Mouse (Mus musculus) hindbrain, postnatal 0 days (tissue): ENCODE measurements around the gene Nr2f1. TPM values are rescaled to one million over a fixed set of nuclear protein-coding genes. Genes with fewer than 3 reads are reported as not detected.
A peak's percentile ranks its signal among the peaks of the same experiment; 100 is the strongest.

Experiments
- ATAC-seq: fragments of 200-750 bp; cut with Nextera tagmentation; 2 replicates; pipeline ENCODE4 v1.8.0; 2017; ENCODE audit warnings: mild to moderate bottlenecking, moderate TSS enrichment, moderate library complexity
- DNase-seq: peaks from one replicate; pipeline ENCODE4 v3.0.0-alpha.2; 2015; ENCODE audit warnings: low spot score
- H3K27ac ChIP-seq: fragments of 300-500 bp; sonication (generic); 2 replicates; pipeline ENCODE4 v1.5.1; 2014; ENCODE audit warnings: mild to moderate bottlenecking
- H3K27me3 ChIP-seq: fragments of 300-500 bp; sonication (generic); 2 replicates; pipeline ENCODE4 v1.6.1; 2014; ENCODE audit warnings: low read length, mixed read lengths; ENCODE audit not compliant: insufficient read depth
- H3K36me3 ChIP-seq: fragments of 300-500 bp; sonication (generic); 2 replicates; pipeline ENCODE4 v1.6.1; 2014; ENCODE audit warnings: low read length, mixed read lengths; ENCODE audit not compliant: insufficient read depth
- H3K4me1 ChIP-seq: fragments of 300-500 bp; sonication (generic); 2 replicates; pipeline ENCODE4 v1.6.1; 2014; ENCODE audit warnings: antibody characterized with exemption, low read length, mixed read lengths; ENCODE audit not compliant: insufficient read depth
- H3K4me2 ChIP-seq: fragments of 300-500 bp; sonication (generic); 2 replicates; pipeline ENCODE4 v1.6.1; 2014; ENCODE audit warnings: low read depth, mild to moderate bottlenecking, low read length, moderate library complexity, mixed read lengths
- H3K4me3 ChIP-seq: fragments of 300-500 bp; sonication (generic); 2 replicates; pipeline ENCODE4 v1.5.1; 2014; ENCODE audit warnings: low read length
- H3K9ac ChIP-seq: fragments of 300-500 bp; sonication (generic); replicated peaks from 2 replicates; pipeline ENCODE4 v1.6.1; 2014; ENCODE audit warnings: mild to moderate bottlenecking, low read length, moderate library complexity, mixed read lengths
- H3K9me3 ChIP-seq: fragments of 300-500 bp; sonication (generic); 2 replicates; pipeline ENCODE4 v1.6.1; 2016; ENCODE audit warnings: low read length, mixed read lengths
- CTCF ChIP-seq: IDR thresholded peaks from 2 replicates; pipeline ENCODE4 v1.5.1; 2016; ENCODE audit warnings: antibody characterized with exemption, control low read depth, low read depth
- WGBS: fragments of 180-500 bp; shearing (Covaris S2); extraction: QIAGEN DNeasy Blood & Tissue Kit; methylation state at CpG from one replicate; pipeline ENCODE4 v1.1.7; 2014; 5-methylcytosine and 5-hydroxymethylcytosine counted together
- polyA plus RNA-seq: library from polyadenylated mRNA; unstranded; fragments of >200 nt; fragmentation: Nextera tagmentation; extraction: Ambion mirVana; gene quantifications from 2 replicates; pipeline ENCODE4 v1.2.1, GENCODE M21; 2015
- total RNA-seq: library from RNA; depleted of rRNA; stranded (reverse); fragments of >200 nt; gene quantifications from 2 replicates; pipeline ENCODE4 v1.2.3, GENCODE M21; 2014

Gene Nr2f1
- total and polyA plus RNA-seq, 2 experiments from 2014 or later, result 51.2 to 220 TPM

- WGBS, result 2% methylated on average over 64 of the region's 64 CpGs
- H3K9me3 ChIP-seq, result no peaks in the 10 kb centered on the region
- H3K9ac ChIP-seq, result peak overlapping the region; percentile 87
- H3K27me3 ChIP-seq, result no peaks in the 10 kb centered on the region
- DNase-seq (peak; percentile 63), ATAC-seq (peak; percentile 54)
- H3K4me1 ChIP-seq, result no peaks in the 10 kb centered on the region
- no peak for TF ChIP-seq CTCF
- H3K27ac ChIP-seq, result peak overlapping the region; percentile 98
- no peaks in the 10 kb centered on the region for H3K36me3 ChIP-seq
- peak overlapping the region; percentile 87 for H3K4me2 ChIP-seq
- peak overlapping the region; percentile 94 for H3K4me3 ChIP-seq
Measured at GRCm38 (mm10) chr13:78194850-78195600, 4.5 kb downstream of the Nr2f1 start.

- no peak for DNase-seq
- Histone ChIP-seq H3K9me3 (no peaks in the 10 kb centered on the region), H3K4me1 (no peaks in the 10 kb centered on the region), H3K4me3 (peak overlapping the region; percentile 94), H3K4me2 (peak overlapping the region; percentile 87), H3K36me3 (peaks cover 6% of the 10 kb centered on the region; the same call in 1 of the 2 replicates), H3K9ac (peak overlapping the region; percentile 87), H3K27me3 (no peaks in the 10 kb centered on the region), H3K27ac (peak overlapping the region; percentile 98)
- 9% methylated on average over 25 of the region's 26 CpGs for WGBS
- no peak for TF ChIP-seq CTCF
- peak; percentile 15; the same call in 1 of the 2 replicates for ATAC-seq
Measured at GRCm38 (mm10) chr13:78194135-78194849, 5.3 kb downstream of the Nr2f1 start.

- Histone ChIP-seq H3K27ac (peak overlapping the region; percentile 98), H3K9ac (peak overlapping the region; percentile 87), H3K4me1 (no peaks in the 10 kb centered on the region), H3K9me3 (no peaks in the 10 kb centered on the region), H3K36me3 (peaks cover 6% of the 10 kb centered on the region; the same call in 1 of the 2 replicates), H3K4me2 (peak overlapping the region; percentile 87), H3K4me3 (peak overlapping the region; percentile 94), H3K27me3 (no peaks in the 10 kb centered on the region)
- TF ChIP-seq CTCF, result no peak
- 26% methylated on average over 4 of the region's 4 CpGs for WGBS
- ATAC-seq (no peak), DNase-seq (peak; percentile 53)
Measured at GRCm38 (mm10) chr13:78193211-78193610, 6.3 kb downstream of the Nr2f1 start.

- H3K9me3 ChIP-seq, result no peaks in the 10 kb centered on the region
- H3K27ac ChIP-seq, result 0 out of 2 replicates have a peak overlapping the region, but pooled peaks have one; percentile 20
- H3K27me3 ChIP-seq, result no peaks in the 10 kb centered on the region
- H3K36me3 ChIP-seq, result peaks cover 6% of the 10 kb centered on the region; the same call in 1 of the 2 replicates
- no peak overlapping the region for H3K4me3 ChIP-seq
- peak overlapping the region; percentile 87 for H3K4me2 ChIP-seq
- DNase-seq (peak; percentile 30), ATAC-seq (no peak)
- 0 out of 2 replicates have a peak overlapping the region, but pooled peaks have one; percentile 15 for H3K9ac ChIP-seq
- 34% methylated on average over 10 of the region's 10 CpGs for WGBS
- TF ChIP-seq CTCF, result no peak
- H3K4me1 ChIP-seq, result peaks cover 6% of the 10 kb centered on the region; the same call in 1 of the 2 replicates
Measured at GRCm38 (mm10) chr13:78189586-78189985, 10.0 kb downstream of the Nr2f1 start.

GRCm38 (mm10) chr13:78187833-78188232 is 11.7 kb downstream of the Nr2f1 start:
- 60% methylated on average over 5 of the region's 5 CpGs for WGBS
- no peak overlapping the region for H3K4me3 ChIP-seq
- no peak for TF ChIP-seq CTCF
- DNase-seq, result no peak
- no peak for ATAC-seq
- peaks cover 6% of the 10 kb centered on the region; the same call in 1 of the 2 replicates for H3K36me3 ChIP-seq
- H3K27me3 ChIP-seq, result no peaks in the 10 kb centered on the region
- H3K9me3 ChIP-seq, result no peaks in the 10 kb centered on the region
- peaks cover 6% of the 10 kb centered on the region for H3K4me1 ChIP-seq
- H3K27ac ChIP-seq, result no peak overlapping the region
- H3K4me2 ChIP-seq, result peak overlapping the region; percentile 13; the same call in 1 of the 2 replicates
- no peak overlapping the region for H3K9ac ChIP-seq

GRCm38 (mm10) chr13:78186340-78186946 is 13.1 kb downstream of the Nr2f1 start:
- peaks cover 6% of the 10 kb centered on the region; the same call in 1 of the 2 replicates for H3K36me3 ChIP-seq
- no peak overlapping the region for H3K4me2 ChIP-seq
- H3K9ac ChIP-seq, result no peak overlapping the region
- no peak overlapping the region for H3K27ac ChIP-seq
- H3K4me3 ChIP-seq, result no peak overlapping the region
- TF ChIP-seq CTCF, result peak; percentile 58
- DNase-seq (no peak), ATAC-seq (no peak)
- H3K27me3 ChIP-seq, result no peaks in the 10 kb centered on the region
- no peaks in the 10 kb centered on the region for H3K9me3 ChIP-seq
- WGBS, result 35% methylated on average over 12 of the region's 12 CpGs
- H3K4me1 ChIP-seq, result peaks cover 6% of the 10 kb centered on the region
